Mouse (Mus musculus) adrenal gland, postnatal 4 days (tissue): ENCODE data around the gene Rhobtb3. TPM values are rescaled to one million over a fixed set of nuclear protein-coding genes. Genes with fewer than 3 reads are reported as not detected.

Source experiments
- DNase-seq, 2 experiments: peaks; one replicate each; pipeline ENCODE4 v3.0.0; 2021 to 2022; ENCODE audit warnings: low spot score in 2 of 2, mixed read lengths in 2 of 2
- long read RNA-seq, 2 experiments: library from polyadenylated mRNA; stranded (forward); transcript quantifications; one replicate each; pipeline ENCODE4 v2.0.0; 2021
- total RNA-seq, 2 experiments: library from RNA; stranded (reverse); gene quantifications; 2 replicates each; pipeline ENCODE4 v1.2.3; 2021

The Rhobtb3 gene
- 10 to 100 TPM; 22.1 to 24.1 TPM for total RNA-seq
- long read RNA-seq, experiment 1, full-length matches to known transcripts = 1 of 2 reads
- long read RNA-seq, experiment 1, partial matches to known transcripts = 1 of 2 reads
- long read RNA-seq, experiment 1, other reads (novel, unspliced or antisense) = 0 of 2 reads
- long read RNA-seq, experiment 2, full-length matches to known transcripts = 13 of 25 reads
- long read RNA-seq, experiment 2, partial matches to known transcripts = 8 of 25 reads
- long read RNA-seq, experiment 2, other reads (novel, unspliced or antisense) = 4 of 25 reads

DNA sequence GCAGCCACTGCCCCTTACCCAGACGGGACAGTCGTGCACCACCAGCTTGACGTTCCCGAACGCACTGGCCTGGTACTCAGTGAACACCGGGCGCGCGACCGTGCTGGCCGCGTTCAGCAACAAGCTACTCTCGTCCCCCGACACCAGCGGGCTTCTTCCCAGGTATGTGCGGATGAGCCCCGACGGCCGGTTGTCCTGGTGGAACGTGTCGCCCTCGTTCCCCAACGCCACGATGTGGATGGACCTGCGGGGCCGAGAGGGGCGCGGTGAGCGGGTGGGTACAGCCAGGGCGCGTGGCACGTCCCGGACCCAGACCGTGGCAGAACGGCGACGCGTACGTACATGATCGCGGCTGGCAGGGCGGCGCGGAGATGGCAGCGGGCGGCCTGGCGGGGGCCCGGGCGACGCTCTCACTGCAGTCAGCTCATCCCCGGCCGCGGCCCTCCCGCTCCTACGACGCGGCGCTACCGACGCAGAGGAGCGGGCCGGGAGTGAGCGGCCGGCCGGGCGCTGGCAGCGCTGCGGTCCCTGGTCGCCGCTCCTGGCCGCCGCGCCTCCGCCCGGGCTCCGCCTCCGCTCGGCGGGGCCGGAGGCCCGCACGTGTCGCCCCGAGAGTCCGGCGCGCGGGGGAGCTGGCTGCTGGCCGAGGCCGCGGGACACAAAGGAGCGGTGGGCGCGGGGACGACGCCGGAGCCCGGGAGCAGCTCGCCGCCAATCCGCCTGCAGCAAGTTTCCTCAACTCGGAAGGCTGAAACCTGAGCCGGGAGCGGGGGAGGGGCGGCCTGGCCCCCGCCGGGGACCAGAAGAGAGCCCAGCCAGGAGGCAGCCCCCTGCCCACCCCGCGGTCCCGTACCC is at the start of gene Rhobtb3:
Gene Rhobtb3, minus strand, starts transcription at position 737 of the 855 bp plus-strand sequence.
- DNase-seq = peak; percentile 49 to 58

DNA sequence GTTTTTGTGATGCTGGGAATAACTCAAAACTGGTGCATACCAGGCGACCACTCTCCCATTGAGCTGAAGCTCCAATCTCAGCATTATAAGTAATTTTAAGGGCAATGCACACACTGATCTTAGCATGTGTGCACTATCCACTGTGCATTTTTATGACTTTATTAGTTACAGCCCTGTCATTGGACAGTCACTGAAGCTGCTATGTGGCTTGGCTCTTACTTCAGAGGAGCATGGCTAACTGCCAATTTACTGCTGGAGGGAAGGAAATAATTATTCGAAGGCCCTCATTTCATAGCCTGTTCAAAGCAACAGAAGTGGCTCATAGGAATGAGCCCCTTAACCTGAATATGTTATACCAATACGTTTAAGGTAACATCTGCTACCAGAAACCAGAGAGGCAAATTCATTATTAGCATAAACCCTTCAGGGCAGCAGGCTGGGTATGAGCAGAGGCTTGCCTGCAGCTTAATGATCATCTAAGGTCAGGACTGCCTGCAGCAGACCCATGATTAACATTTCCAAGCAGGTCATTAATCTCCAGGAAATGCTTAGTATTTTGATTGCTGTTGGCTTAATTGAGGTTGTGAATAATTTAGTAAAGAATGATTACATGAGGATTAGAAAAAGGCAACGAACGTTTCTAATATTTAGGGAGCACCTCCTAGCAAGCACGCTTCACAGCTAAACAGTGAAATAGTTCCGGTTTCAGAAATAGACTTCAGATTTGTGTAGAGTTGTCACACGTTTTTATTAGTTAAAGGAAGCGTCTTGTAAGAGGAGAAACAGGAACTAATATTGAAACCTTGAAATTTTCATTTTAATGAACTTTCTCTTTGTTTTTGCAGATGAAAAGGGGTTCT is 48.7 kb upstream of the Rhobtb3 start:
- DNase-seq = no peak

DNA sequence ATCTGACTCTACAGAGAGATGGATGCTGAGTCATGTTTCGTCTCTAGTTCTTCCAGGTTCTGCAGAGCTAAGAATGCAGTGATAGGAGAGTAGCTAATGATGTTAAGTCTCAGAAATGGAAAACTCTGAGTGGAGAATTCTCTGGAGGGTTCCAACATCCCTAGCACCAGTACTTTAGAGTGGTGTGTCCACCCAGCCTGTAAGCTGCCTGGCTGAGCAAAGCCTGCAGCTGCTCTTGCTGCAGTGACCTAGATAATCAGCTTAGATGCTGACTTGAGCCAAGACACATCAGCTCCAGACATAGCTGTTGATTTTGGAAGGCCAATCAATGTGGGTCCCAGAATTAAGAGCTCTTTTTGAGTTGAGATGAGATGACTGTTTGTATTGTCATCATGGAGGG is 44.4 kb upstream of the Rhobtb3 start:
- DNase-seq = no peak

DNA sequence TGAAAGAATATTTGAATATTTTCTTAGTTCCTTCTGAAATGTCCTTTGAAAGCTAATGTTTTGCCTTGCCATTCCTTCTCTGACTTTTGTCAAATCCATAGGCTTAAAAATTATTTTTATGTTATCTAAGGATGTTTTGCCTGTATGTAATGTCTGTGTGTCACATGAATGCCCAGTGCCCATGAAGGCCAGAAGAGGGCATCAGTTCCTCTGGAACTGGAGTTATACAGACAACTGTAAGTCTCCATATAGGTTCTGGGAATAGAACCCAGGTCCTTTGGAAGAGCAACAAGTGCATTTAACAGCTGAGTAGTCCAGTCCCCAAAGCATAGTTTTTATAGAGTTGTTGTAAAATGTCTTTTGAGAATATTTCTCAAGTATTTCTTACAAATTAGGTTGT is 38.2 kb upstream of the Rhobtb3 start:
- no peak for DNase-seq

DNA sequence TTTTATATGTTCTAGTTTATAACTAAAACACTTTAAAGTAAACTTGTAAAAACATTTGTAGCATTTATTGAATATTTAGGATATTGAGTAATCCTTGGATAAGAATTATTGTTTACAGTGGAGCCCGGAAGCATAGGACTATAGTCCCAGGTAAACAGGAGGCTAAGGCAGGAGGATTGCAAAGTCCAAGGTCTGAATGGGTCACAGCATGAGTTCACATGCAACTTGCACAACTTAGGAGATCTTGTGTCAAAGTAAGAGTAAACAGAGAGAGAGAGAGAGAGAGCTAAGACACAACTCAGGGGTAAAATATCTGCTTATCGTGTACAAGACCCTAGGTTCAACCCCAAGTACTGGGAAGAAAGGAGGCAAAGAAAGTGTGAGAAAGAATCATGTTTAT is 32.9 kb upstream of the Rhobtb3 start:
- no peak for DNase-seq

DNA sequence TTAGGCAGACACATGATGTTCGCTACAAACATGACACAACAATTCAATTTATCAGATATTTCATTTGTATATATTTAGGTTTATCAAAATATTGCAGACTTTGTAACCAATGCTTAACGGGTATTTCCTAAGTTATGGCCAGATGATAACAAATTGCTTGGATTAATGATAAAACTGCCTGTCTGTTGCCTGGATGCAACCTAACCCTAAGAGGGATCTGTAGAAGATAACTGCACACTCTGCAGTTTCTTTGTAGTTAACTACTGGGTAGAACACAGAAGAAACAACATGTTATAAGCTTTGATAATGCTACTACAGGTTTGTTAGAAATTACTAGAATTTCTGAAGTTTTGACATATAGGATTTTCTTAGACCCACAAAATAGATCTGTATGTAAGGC is 32.5 kb upstream of the Rhobtb3 start:
- no peak for DNase-seq

DNA sequence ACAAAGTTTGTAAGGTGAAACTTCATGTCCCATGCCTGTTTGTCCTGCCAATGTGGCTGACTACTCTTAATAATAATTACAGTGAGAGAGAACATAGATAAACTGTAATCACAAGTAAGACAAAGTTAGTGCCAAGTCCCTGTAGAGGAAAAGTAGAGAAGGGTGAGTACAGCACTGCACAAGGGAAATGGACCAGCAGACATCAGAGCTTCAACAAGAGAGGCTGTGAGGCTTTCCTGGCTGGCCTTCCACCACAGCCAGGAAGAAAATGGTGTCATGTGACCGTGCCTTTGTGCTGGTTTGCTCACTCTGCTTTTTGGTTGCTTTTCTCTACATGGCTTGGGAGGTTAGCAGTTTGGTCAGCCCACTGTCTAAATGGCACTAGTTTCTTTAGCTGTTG is 31.9 kb upstream of the Rhobtb3 start:
- DNase-seq = no peak

DNA sequence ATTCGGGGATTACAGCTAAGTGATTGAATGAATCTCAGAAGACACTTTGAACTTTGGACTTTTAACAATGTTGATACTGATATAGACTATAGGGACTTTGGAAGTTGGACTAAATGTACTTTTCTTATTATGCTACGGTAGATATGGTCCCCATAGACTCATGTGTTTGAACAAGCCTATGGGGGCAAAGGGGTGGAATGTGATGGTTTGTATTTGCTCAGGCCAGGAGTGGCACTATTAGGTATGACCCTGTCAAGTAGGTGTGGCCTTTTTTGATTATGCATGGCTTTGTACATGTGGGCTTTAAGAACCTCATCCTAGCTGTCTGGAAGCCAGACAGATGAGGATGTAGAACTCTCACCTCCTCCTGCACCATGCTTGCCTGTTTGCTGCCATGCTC is 30.8 kb upstream of the Rhobtb3 start:
- no peak for DNase-seq

DNA sequence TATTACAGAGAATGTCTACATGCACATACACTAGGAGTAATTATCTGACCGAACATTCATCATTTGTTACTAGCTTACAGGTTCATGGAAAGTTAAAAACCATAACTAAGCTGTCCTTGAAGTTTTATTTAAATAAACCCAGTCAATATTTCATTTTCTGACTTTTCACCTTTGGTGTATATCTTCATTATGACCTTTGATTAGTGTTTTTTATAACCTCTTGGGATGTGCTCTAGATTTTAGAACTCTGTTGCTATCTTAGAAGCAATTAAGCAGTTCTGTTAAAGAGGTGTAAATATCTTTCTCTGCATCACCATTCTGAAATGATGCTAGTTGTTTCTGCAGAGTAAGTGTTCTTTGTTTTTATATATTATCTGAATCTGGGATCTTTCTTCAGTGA is 23.1 kb upstream of the Rhobtb3 start, which contains the start of gene Spata9:
Gene Spata9, plus strand, starts transcription at position 301 of the 400 bp plus-strand sequence.
- DNase-seq = no peak

DNA sequence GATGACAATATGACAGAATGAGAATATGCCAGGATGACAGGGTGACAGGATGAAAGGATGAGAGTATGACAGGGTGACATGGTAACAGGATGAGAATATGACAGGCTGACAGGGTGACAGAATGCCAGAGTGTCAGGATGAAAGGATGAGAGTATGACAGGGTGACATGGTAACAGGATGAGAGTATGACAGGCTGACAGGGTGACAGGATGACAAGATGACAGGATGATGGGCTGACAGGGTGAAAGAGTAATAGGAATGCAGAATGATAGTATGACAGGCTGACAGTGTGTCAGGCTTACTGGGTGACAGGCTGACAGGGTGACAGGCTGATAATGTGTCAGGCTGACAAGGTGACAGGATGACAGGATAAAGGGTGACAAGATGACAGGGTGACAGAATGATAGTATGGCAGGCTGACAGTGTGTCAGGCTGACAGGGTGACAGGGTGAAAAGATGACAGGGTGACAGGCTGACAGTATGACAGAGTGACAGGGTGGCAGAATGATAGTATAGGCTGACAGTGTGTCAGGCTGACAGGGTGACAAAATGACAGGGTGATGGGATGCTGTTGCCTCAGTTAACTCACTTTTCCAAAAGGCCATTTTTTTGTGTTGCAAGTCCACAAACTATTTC is 11.8 kb upstream of the Rhobtb3 start:
- DNase-seq = no peak

DNA sequence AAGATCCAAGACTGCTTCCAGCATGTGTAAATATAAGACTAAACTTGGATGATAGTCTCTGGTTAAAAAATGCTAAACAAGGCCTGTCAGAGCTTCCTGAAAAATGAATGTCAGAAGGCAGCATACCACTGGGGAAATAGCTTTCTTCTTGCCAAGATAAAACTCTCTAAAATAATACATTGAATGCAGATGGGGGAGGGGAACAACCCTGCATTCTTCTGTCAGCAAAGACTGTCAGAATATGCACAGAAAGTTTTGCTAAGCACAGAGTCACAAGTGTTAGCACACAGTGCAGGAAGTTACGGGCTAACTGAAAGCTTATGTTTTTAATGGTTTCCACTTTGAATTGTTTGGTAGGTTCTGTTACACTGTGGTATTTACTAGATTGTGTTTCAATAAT is 6.6 kb upstream of the Rhobtb3 start:
- DNase-seq = no peak

DNA sequence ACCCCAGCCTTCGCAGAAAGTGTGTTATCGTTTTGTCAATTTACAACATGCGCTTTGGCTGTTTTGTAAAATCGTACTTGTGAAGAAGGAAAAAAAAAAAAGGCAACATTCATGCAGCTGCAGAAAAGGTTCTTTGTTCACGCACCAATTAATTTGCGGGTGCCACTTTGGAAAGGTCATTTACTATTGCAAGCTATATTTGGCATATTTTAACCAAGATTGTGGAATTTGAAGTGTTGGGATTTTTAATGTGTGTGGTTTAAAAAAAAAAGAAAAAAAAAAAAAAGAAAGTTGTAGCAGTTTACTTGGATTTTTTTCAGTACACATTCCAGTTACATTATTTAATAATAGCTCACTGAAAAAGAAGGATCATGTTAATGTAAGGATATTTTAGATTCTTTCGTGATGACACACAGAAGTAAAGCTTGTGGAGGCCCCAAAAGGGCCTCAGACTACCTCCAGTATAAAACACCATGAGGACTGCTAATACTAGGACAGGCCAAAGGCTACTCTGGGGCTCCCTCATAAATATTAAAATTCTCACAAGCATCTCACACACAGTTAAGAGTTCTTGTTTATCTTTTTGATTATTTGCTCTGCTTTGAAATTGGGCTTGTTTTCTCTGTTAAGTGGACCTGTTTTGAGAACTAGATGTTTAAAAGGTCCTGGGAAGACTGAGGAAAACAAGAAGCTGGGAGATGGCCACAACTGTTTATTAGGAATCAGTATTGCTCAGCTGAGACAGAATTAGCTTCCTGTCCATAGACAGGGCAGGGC is 507 bp upstream of the Rhobtb3 start:
- DNase-seq = no peak

DNA sequence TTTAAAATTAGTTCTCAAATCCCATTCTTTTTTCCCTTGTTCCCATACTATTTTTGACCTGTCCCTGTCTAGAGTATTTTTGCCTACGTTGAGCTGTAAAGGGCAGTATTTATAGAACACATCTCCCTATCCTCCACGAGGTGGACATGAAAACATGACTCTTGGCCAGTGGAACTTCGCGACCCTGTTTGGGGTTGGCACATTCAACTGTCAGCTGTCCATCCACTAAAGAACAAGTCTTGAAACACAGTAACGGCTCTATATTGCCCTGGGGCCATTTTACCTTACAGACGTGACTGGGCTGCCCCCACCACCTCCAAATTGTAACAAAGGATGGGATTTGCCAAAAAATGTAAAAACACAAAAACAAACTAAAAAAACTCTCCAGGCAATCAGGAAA is 994 bp downstream of the Rhobtb3 start:
- DNase-seq = no peak

DNA sequence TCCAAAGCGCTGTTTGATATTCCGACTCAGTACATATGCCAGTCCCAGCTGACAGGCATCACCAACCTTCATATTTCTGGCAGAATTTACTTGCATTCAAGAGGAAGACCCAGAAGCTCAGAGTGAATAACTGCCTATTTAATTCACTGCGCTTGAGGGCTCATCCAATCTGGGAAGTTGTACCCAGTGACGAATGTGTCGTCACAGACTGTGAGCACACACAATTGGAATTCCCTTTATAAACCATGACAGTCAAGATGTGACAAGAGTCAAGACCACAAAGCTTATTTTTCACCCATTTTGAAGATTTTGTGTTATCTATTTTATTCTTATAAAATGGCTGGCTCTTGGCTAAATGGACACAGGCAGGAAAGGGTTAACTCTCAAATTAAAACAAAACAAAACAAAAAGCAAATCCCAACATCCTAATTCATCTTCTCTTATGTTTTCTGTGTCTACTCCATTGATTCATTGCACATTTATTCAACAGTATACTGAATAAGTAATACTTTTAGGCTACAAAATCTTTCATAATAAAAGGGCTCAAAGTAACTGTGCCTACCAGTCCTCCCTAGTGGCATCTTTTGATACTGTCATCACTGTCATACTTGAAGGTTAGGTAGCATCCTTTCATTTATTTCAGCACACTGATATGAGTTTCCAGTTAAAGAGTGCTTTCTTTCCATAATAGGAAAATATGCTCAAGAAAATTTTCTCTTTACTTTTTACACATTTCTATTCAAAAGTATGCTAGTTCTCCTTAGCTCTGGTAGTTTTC is 2.0 kb downstream of the Rhobtb3 start:
- DNase-seq = no peak

DNA sequence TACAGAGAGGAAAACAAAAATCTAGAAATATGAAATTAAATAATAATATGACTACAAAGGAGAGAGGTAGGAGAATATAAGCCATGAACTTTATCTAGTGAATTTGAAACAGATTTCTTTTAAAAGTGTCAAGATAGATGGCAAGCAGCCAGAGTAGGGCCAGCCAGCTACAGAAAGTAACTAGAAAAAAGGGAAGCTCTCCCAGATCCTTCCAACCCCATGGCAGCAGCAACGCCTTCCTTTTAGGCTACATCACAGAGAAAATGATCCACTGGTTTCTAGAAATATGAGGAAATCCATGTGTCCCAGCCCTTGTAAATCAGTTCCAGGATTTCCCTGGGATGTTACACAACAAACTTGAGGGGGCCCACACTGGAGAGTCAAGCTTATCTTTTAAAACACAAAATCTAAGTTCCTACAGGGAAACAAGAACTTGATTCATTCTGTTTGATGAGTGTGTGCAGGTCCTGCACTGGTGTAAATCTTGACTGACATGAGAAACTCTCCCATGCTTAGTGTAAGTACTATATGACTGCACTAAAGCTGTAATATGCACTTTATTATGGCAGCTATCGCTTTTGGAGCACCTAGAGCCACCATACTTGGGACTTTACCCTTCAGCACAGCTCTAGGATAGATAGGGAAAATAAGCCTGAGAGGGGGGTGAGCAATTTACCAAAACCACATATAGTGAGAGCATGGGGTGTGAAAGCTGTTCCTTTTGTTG is 2.8 kb downstream of the Rhobtb3 start:
- DNase-seq = no peak

DNA sequence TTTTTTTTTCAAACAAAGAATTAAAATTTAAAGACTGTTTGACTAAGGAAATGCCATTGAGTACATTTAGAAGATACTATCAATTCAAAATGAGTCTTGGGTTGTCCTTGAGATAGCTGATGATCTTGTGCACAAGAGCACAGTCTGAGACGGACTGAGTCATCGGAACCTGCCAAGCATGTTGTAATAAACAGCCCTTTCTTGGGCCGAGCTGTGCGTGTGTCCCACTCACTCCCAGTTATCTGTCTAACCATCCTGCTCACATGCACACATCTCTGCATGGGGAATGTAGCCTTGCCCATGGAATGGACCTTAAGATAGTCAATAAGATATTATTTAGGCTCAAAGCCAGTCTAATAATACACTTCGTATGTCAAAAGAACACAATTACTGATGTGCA is 4.9 kb downstream of the Rhobtb3 start:
- DNase-seq = no peak

DNA sequence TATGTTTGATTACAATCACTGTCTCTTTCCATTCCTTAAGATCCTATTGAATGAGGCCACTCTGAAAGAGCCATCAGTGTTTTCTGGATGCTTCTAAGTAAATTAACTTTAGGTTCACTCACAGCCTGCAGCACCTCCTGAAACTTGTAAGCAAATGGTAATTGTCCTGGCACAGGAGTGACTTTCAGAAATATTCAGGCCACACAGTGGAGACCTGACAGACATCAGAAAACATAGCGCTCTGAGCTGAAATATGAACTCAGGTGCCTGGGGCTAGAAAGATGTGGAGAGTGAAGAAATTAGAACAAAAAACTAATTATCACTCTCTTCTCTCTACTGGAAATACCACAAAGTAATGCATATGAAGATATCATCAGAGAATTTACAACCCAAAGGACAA is 10.4 kb downstream of the Rhobtb3 start:
- DNase-seq = no peak

DNA sequence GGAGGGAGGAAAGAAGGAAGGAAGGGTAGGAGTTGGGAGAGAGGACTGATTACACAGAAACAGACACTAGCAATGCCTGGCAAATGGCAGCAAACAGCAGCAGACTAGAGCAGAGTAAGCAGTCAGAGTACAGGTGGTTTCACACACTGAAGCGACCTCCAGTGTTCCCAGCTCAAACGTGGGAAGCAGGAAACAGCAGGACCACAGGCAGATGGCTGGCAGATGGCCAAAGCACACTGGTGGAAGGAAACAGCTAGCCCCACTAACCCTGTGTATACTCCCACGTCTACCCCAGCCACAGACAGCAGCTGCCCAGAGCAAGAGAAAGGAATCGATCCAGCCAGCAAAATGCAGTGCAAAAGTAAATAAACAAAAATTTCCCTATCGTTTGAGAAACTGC is 12.7 kb downstream of the Rhobtb3 start:
- DNase-seq = no peak

DNA sequence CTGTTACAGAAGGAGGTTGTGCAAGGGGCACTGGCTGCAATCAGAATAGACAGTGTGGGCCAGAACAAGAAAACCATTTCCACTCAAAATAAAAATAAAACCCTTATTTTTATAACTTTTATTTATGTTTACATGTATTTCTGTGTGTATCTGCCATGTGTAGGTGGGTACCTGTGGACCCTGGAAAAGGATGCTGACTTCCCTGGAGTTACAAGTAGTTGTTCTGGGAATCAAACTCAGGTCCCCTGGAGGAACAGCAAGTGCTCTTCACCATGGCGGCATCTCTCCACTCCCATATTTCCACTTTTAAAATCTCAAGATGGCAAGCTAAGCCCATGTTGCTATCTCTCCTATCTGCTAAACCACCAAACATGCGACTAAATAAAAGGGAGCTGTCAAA is 13.1 kb downstream of the Rhobtb3 start:
- DNase-seq = no peak
